ENCODE assay signal across 11 mouse cellular contexts in the genomic region with DNA sequence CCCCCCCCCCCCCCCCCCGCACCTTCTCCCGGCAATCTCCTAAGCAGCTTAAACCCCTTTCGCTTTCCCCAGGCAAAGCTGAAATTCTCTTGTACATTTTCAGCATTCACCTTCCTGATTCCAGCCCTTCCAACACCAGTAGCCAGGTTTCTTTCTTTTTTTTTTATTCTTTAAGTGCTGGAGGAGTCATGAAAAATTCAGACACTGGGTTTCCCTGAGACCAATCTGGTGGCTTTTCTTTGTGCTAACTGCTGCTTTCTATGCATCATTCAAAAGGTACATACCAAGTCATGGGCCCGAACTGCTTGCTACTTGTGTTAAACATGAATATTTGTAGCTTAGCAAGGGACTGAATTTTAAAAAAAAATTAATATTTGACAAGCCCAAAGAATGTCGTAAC.
DNase-seq lines count a peak whose midpoint lies in the region; ATAC-seq and TF ChIP-seq lines count a peak whose summit lies in the region.
"Had no signal": no experiment of that assay in that cellular context is flagged by ENCODE, and none has a peak within 500 bp of the region (broad histone marks: within the 10 kb centered on the region; RNA-seq: fewer than 3 reads in every experiment).

No protein-coding gene starts in this region.

- no peak for ATAC-seq in kidney, embryonic 14.5 days (ENCODE audit: low FRiP score, low TSS enrichment)
- ATAC-seq in forebrain, embryonic 14.5 days = no peak
- ATAC-seq in limb, embryonic 13.5 days (ENCODE audit: low FRiP score, low read depth) = no peak

- H3K4me3 ChIP-seq in kidney, embryonic 14.5 days (ENCODE audit: low read length) = no peak overlapping the region
- no peak overlapping the region for H3K4me3 ChIP-seq in kidney, adult 2 months (ENCODE audit: insufficient read depth, low read depth, low read length)
- H3K4me3 ChIP-seq in embryonic facial prominence, embryonic 10.5 days = peak overlapping the region; percentile 41
- peak overlapping the region; percentile 20; the same call in 1 of the 2 replicates for H3K4me3 ChIP-seq in forebrain, embryonic 14.5 days (ENCODE audit: low read depth, low read length)
- H3K4me3 ChIP-seq in limb, embryonic 13.5 days = peak overlapping the region; percentile 30; the same call in 1 of the 2 replicates

- no peak for TF ChIP-seq POLR2A in kidney, adult 2 months (IDR thresholded peaks at IDR 0.05; ENCODE audit: low read depth, low read length)

- H3K36me3 ChIP-seq in kidney, embryonic 14.5 days (ENCODE audit: control insufficient read depth, insufficient read depth, low read length) = no peaks in the 10 kb centered on the region
- H3K36me3 ChIP-seq in kidney, adult 2 months (ENCODE audit: control insufficient read depth, insufficient read depth, low read length) = no peaks in the 10 kb centered on the region
- H3K36me3 ChIP-seq in embryonic facial prominence, embryonic 10.5 days (replicated peaks) = no peaks in the 10 kb centered on the region
- no peaks in the 10 kb centered on the region for H3K36me3 ChIP-seq in forebrain, embryonic 14.5 days (ENCODE audit: control insufficient read depth, insufficient read depth, low read length)
- H3K36me3 ChIP-seq in limb, embryonic 13.5 days = no peaks in the 10 kb centered on the region

- H3K27me3 ChIP-seq in kidney, embryonic 14.5 days (ENCODE audit: control insufficient read depth, insufficient read depth, low read length) = no peaks in the 10 kb centered on the region
- no peaks in the 10 kb centered on the region for H3K27me3 ChIP-seq in kidney, adult 2 months (replicated peaks; ENCODE audit: control insufficient read depth, insufficient read depth, low read length)
- no peaks in the 10 kb centered on the region for H3K27me3 ChIP-seq in embryonic facial prominence, embryonic 10.5 days (replicated peaks; ENCODE audit: low read depth, poor library complexity, severe bottlenecking)
- H3K27me3 ChIP-seq in forebrain, embryonic 14.5 days (replicated peaks; ENCODE audit: control insufficient read depth, insufficient read depth, low read length) = no peaks in the 10 kb centered on the region
- no peaks in the 10 kb centered on the region for H3K27me3 ChIP-seq in limb, embryonic 13.5 days

- no peak overlapping the region for H3K9ac ChIP-seq in kidney, embryonic 14.5 days (ENCODE audit: low read depth, low read length)
- H3K9ac ChIP-seq in forebrain, embryonic 14.5 days (ENCODE audit: low read length) = peak overlapping the region; percentile 43; the same call in 1 of the 2 replicates
- no peak overlapping the region for H3K9ac ChIP-seq in limb, embryonic 13.5 days

- no peaks in the 10 kb centered on the region for H3K9me3 ChIP-seq in kidney, embryonic 14.5 days (ENCODE audit: control insufficient read depth, low read length)
- H3K9me3 ChIP-seq in embryonic facial prominence, embryonic 10.5 days = no peaks in the 10 kb centered on the region
- H3K9me3 ChIP-seq in forebrain, embryonic 14.5 days (replicated peaks; ENCODE audit: control insufficient read depth, low read length) = no peaks in the 10 kb centered on the region
- H3K9me3 ChIP-seq in limb, embryonic 13.5 days = no peaks in the 10 kb centered on the region

- no peak for TF ChIP-seq CTCF in kidney, adult 2 months (conservative IDR thresholded peaks at IDR 0.05; ENCODE audit: insufficient read depth, insufficient read length, low read depth, low read length)

- no peaks in the 10 kb centered on the region for H3K4me1 ChIP-seq in kidney, embryonic 14.5 days (ENCODE audit: control insufficient read depth, insufficient read depth, low read length)
- H3K4me1 ChIP-seq in kidney, adult 2 months (ENCODE audit: control insufficient read depth, insufficient read depth, low read length) = no peaks in the 10 kb centered on the region
- H3K4me1 ChIP-seq in embryonic facial prominence, embryonic 10.5 days = peaks cover 21% of the 10 kb centered on the region
- H3K4me1 ChIP-seq in forebrain, embryonic 14.5 days (ENCODE audit: control insufficient read depth, insufficient read depth, low read length) = peaks cover 6% of the 10 kb centered on the region; the same call in 1 of the 2 replicates
- peaks cover 5% of the 10 kb centered on the region; the same call in 1 of the 2 replicates for H3K4me1 ChIP-seq in limb, embryonic 13.5 days

- H3K27ac ChIP-seq in kidney, embryonic 14.5 days (ENCODE audit: low read depth, low read length) = no peak overlapping the region
- H3K27ac ChIP-seq in kidney, adult 2 months (ENCODE audit: insufficient read depth, low read depth, low read length) = no peak overlapping the region
- H3K27ac ChIP-seq in embryonic facial prominence, embryonic 10.5 days (replicated peaks) = no peak overlapping the region; the same call in 1 of the 2 replicates
- H3K27ac ChIP-seq in forebrain, embryonic 14.5 days (ENCODE audit: low read depth, low read length) = no peak overlapping the region
- no peak overlapping the region for H3K27ac ChIP-seq in limb, embryonic 13.5 days

- WGBS in kidney, embryonic 14.5 days = 75% methylated on average over 5 of the region's 5 CpGs
- whole genome bisulfite sequencing in kidney, adult 2 months = 49% methylated on average over 5 of the region's 5 CpGs
- WGBS in embryonic facial prominence, embryonic 10.5 days = 74% methylated on average over 4 of the region's 5 CpGs
- WGBS in forebrain, embryonic 14.5 days = 34% methylated on average over 5 of the region's 5 CpGs
- WGBS in limb, embryonic 13.5 days = 66% methylated on average over 5 of the region's 5 CpGs

- no peak for DNase-seq in kidney, adult 2 months
- no peak for DNase-seq in embryonic facial prominence, embryonic 10.5 days (ENCODE audit: low spot score)
- DNase-seq in forebrain, embryonic 14.5 days (ENCODE audit: low spot score) = no peak
- no peak for DNase-seq in right cerebral cortex, postnatal 10 days (ENCODE audit: low spot score in 2 of 2)
- no peak for DNase-seq in lung, postnatal 10 days
- no peak for DNase-seq in spleen, postnatal 14 days (ENCODE audit: low spot score in 2 of 2)
- DNase-seq: adrenal gland, postnatal 10 days; gastrocnemius, postnatal 25 days; thymus, postnatal 25 days had no signal

- peak overlapping the region; percentile 24 for H3K4me2 ChIP-seq in kidney, embryonic 14.5 days (replicated peaks; ENCODE audit: low read depth, low read length)
- peak overlapping the region; percentile 49 for H3K4me2 ChIP-seq in forebrain, embryonic 14.5 days (ENCODE audit: low read length)
- peak overlapping the region; percentile 59 for H3K4me2 ChIP-seq in limb, embryonic 13.5 days (replicated peaks)

Comparison
In these comparisons a context has a peak if more than half of its experiments do, and no peak if none do; other contexts are left out.
1. H3K4me3 ChIP-seq: peak in embryonic facial prominence, embryonic 10.5 days (single experiment), forebrain, embryonic 14.5 days (single experiment) and limb, embryonic 13.5 days (single experiment); none in kidney, embryonic 14.5 days (single experiment) and kidney, adult 2 months (single experiment).
2. Peak in every context shown above with its lines, with median percentiles within 50 percentile points of each other: H3K4me2 ChIP-seq.